Mouse (Mus musculus) megakaryocyte, embryonic 14.5 days (primary cell): ENCODE measurements around the gene Hes5.

Experiments used
- FLI1 ChIP-seq: IDR thresholded peaks from 2 replicates; pipeline ENCODE4 v1.6.1; 2012; ENCODE audit warnings: low read length, inconsistent platforms, mixed read lengths
- GATA1 ChIP-seq: IDR thresholded peaks from 3 replicates; pipeline ENCODE4 v1.6.1; 2012; ENCODE audit warnings: mixed read lengths, low read length, inconsistent platforms, borderline replicate concordance

- TF ChIP-seq FLI1 (no peak), GATA1 (no peak)
Observed at GRCm38 (mm10) chr4:154972546-154972945, 11.8 kb downstream of the Hes5 start.
